8 mouse cellular contexts compared by ENCODE assay signal in genomic region chr2:125672957-125673631, GRCm38 (mm10). TPM values are rescaled to one million over a fixed set of nuclear protein-coding genes. Genes with fewer than 3 reads are reported as not detected.
DNase-seq lines count a peak whose midpoint lies in the region; ATAC-seq and TF ChIP-seq lines count a peak whose summit lies in the region.

Eid1 (plus strand) TSS chr2:125673095.

- no peaks in the 10 kb centered on the region for H3K27me3 ChIP-seq in CH12.LX (replicated peaks)
- no peaks in the 10 kb centered on the region for H3K27me3 ChIP-seq in forebrain, embryonic 13.5 days
- H3K27me3 ChIP-seq in heart, postnatal 0 days (ENCODE audit: control insufficient read depth, insufficient read depth, low read length): no peaks in the 10 kb centered on the region
- H3K27me3 ChIP-seq in liver, postnatal 0 days (ENCODE audit: insufficient read depth, low read length): no peaks in the 10 kb centered on the region
- no peaks in the 10 kb centered on the region for H3K27me3 ChIP-seq in neural tube, embryonic 14.5 days (ENCODE audit: control insufficient read depth, insufficient read depth, low read length)
- H3K27me3 ChIP-seq in testis, adult 2 months (ENCODE audit: control insufficient read depth, insufficient read depth, low read length): no peaks in the 10 kb centered on the region

- TF ChIP-seq EP300 in CH12.LX (IDR thresholded peaks at IDR 0.05; ENCODE audit: low read length): no peak
- no peak for TF ChIP-seq EP300 in heart, postnatal 0 days (IDR thresholded peaks at IDR 0.05; ENCODE audit: low read depth)
- no peak for TF ChIP-seq EP300 in liver, postnatal 0 days (IDR thresholded peaks at IDR 0.05; ENCODE audit: low read depth)

- no peaks in the 10 kb centered on the region for H3K36me3 ChIP-seq in CH12.LX (replicated peaks in 1 of 2; ENCODE audit: control insufficient read depth in 1 of 2, insufficient read depth in 1 of 2, low read length in 1 of 2)
- H3K36me3 ChIP-seq in forebrain, embryonic 13.5 days (ENCODE audit: poor library complexity, severe bottlenecking): no peaks in the 10 kb centered on the region
- H3K36me3 ChIP-seq in heart, postnatal 0 days (replicated peaks; ENCODE audit: control insufficient read depth, insufficient read depth, low read length): no peaks in the 10 kb centered on the region
- H3K36me3 ChIP-seq in liver, postnatal 0 days (replicated peaks; ENCODE audit: insufficient read depth, low read length): no peaks in the 10 kb centered on the region
- H3K36me3 ChIP-seq in neural tube, embryonic 14.5 days (ENCODE audit: control insufficient read depth, insufficient read depth, low read length): no peaks in the 10 kb centered on the region
- H3K36me3 ChIP-seq in testis, adult 2 months (ENCODE audit: control insufficient read depth, insufficient read depth, low read length): no peaks in the 10 kb centered on the region

- no peak within 1 kb of the TSS for H3K27ac ChIP-seq in CH12.LX (ENCODE audit: insufficient read depth, low read depth)
- peak within 1 kb of the TSS; percentile 95 for H3K27ac ChIP-seq in forebrain, embryonic 13.5 days
- H3K27ac ChIP-seq in heart, postnatal 0 days (ENCODE audit: low read depth): peak within 1 kb of the TSS; percentile 86
- H3K27ac ChIP-seq in liver, postnatal 0 days (ENCODE audit: low read depth): peak within 1 kb of the TSS; percentile 88
- H3K27ac ChIP-seq in neural tube, embryonic 14.5 days (ENCODE audit: low read depth, low read length): peak within 1 kb of the TSS; percentile 96
- peak within 1 kb of the TSS; percentile 91 for H3K27ac ChIP-seq in testis, adult 2 months (ENCODE audit: control insufficient read depth, insufficient read depth, low read depth, low read length)

- peak within 1 kb of the TSS; percentile 76 for H3K9ac ChIP-seq in CH12.LX (ENCODE audit: insufficient read depth, low read depth)
- H3K9ac ChIP-seq in forebrain, embryonic 13.5 days: peak within 1 kb of the TSS; percentile 91
- peak within 1 kb of the TSS; percentile 87 for H3K9ac ChIP-seq in heart, postnatal 0 days (replicated peaks; ENCODE audit: low read depth, low read length)
- H3K9ac ChIP-seq in liver, postnatal 0 days (replicated peaks): peak within 1 kb of the TSS; percentile 85
- H3K9ac ChIP-seq in neural tube, embryonic 14.5 days (replicated peaks; ENCODE audit: low read depth, low read length): peak within 1 kb of the TSS; percentile 96

- dilution Hi-C loops in CH12.LX (cut with MboI; ENCODE audit: extremely low pct_ligation_motif_present, extremely low pct_unique_long_range_greater_than_20kb, low sequenced_read_pairs): no loop called here

- peaks cover 3% of the 10 kb centered on the region for H3K9me3 ChIP-seq in CH12.LX (replicated peaks; ENCODE audit: low read length)
- no peaks in the 10 kb centered on the region for H3K9me3 ChIP-seq in forebrain, embryonic 13.5 days (replicated peaks)
- no peaks in the 10 kb centered on the region for H3K9me3 ChIP-seq in heart, postnatal 0 days (replicated peaks; ENCODE audit: control insufficient read depth, low read length)
- no peaks in the 10 kb centered on the region for H3K9me3 ChIP-seq in liver, postnatal 0 days (ENCODE audit: low read length)
- H3K9me3 ChIP-seq in neural tube, embryonic 14.5 days (ENCODE audit: control insufficient read depth, low read length): no peaks in the 10 kb centered on the region

- peak; percentile 95 for ATAC-seq in forebrain, embryonic 13.5 days
- ATAC-seq in heart, postnatal 0 days (ENCODE audit: insufficient read depth, low read depth): peak; percentile 95
- peak; percentile 92 for ATAC-seq in liver, postnatal 0 days
- peak; percentile 95 for ATAC-seq in neural tube, embryonic 14.5 days (ENCODE audit: low read depth)

- WGBS in forebrain, embryonic 13.5 days: under 1% methylated on average over 47 of the region's 79 CpGs
- WGBS in heart, postnatal 0 days: under 1% methylated on average over 57 of the region's 79 CpGs
- WGBS in liver, postnatal 0 days (ENCODE audit: insufficient replicate concordance): 2% methylated on average over 58 of the region's 79 CpGs
- under 1% methylated on average over 59 of the region's 79 CpGs for WGBS in neural tube, embryonic 14.5 days

- 0 out of 2 replicates have a peak, but pooled peaks have one; percentile 35 for TF ChIP-seq POLR2A in CH12.LX (IDR thresholded peaks at IDR 0.05; ENCODE audit: low read depth, low read length)
- TF ChIP-seq POLR2A in testis, adult 2 months (IDR thresholded peaks at IDR 0.05; ENCODE audit: control insufficient read depth, low read depth, low read length): peak; percentile 14; the same call in 1 of the 2 replicates

- no peaks in the 10 kb centered on the region; the same call in 1 of the 2 replicates for H3K79me2 ChIP-seq in CH12.LX (replicated peaks; ENCODE audit: control insufficient read depth, extremely low read depth, insufficient read depth, poor library complexity, severe bottlenecking)

- TF ChIP-seq CTCF in CH12.LX (conservative IDR thresholded peaks at IDR 0.05 in 1 of 2, IDR thresholded peaks at IDR 0.05 in 1 of 2; ENCODE audit: low read depth in 2 of 2, low read length in 2 of 2): no peak
- TF ChIP-seq CTCF in heart, postnatal 0 days (IDR thresholded peaks at IDR 0.05; ENCODE audit: low read depth): no peak
- no peak for TF ChIP-seq CTCF in liver, postnatal 0 days (IDR thresholded peaks at IDR 0.05; ENCODE audit: low read depth)
- TF ChIP-seq CTCF in testis, adult 2 months (IDR thresholded peaks at IDR 0.05; ENCODE audit: control insufficient read depth, insufficient read depth, insufficient replicate concordance, low read depth, low read length): no peak

- peak within 1 kb of the TSS; percentile 67 for H3K4me2 ChIP-seq in CH12.LX (ENCODE audit: insufficient read depth, low read depth, poor library complexity, severe bottlenecking)
- H3K4me2 ChIP-seq in forebrain, embryonic 13.5 days: peak within 1 kb of the TSS; percentile 73
- peak within 1 kb of the TSS; percentile 90 for H3K4me2 ChIP-seq in heart, postnatal 0 days (ENCODE audit: low read depth, low read length)
- H3K4me2 ChIP-seq in liver, postnatal 0 days (ENCODE audit: low read depth, low read length): peak within 1 kb of the TSS; percentile 93
- H3K4me2 ChIP-seq in neural tube, embryonic 14.5 days (ENCODE audit: low read depth, low read length): peak within 1 kb of the TSS; percentile 51

- DNase-seq in CH12.LX (ENCODE audit: extremely low read depth): peak; percentile 44
- DNase-seq in c-Kit-positive CD71-positive TER-119-positive erythroid progenitor cells, embryonic 14.5 days (ENCODE audit: low spot score): peak; percentile 61
- peak; percentile 77 for DNase-seq in heart, postnatal 0 days (ENCODE audit: low spot score)
- DNase-seq in kidney, postnatal 4 days: peak; percentile 87 to 93
- peak; percentile 90 for DNase-seq in liver, postnatal 0 days

- in situ Hi-C loops in CH12.LX (cut with MboI; ENCODE audit: low pct_ligation_motif_present, low pct_unique_long_range_greater_than_20kb, low sequenced_read_pairs): loop anchor here (25.0 kb wide), 1 partner anchor 364 kb away; the partner anchor contains the start of gene Fgf7

- H3K4me3 ChIP-seq in CH12.LX (replicated peaks in 1 of 3; ENCODE audit: low read depth in 2 of 3, low read length in 2 of 3, poor library complexity in 1 of 3): peak within 1 kb of the TSS; percentile 54 to 87 (median 64)
- H3K4me3 ChIP-seq in forebrain, embryonic 13.5 days: peak within 1 kb of the TSS; percentile 82
- peak within 1 kb of the TSS; percentile 97 for H3K4me3 ChIP-seq in heart, postnatal 0 days (ENCODE audit: low read depth, low read length)
- H3K4me3 ChIP-seq in liver, postnatal 0 days (ENCODE audit: low read depth, low read length): peak within 1 kb of the TSS; percentile 91
- H3K4me3 ChIP-seq in neural tube, embryonic 14.5 days (ENCODE audit: low read depth, low read length): peak within 1 kb of the TSS; percentile 88
- peak within 1 kb of the TSS; percentile 91 for H3K4me3 ChIP-seq in testis, adult 2 months (ENCODE audit: control insufficient read depth, low read depth, low read length)

- no peak for TF ChIP-seq RAD21 in CH12.LX (IDR thresholded peaks at IDR 0.05; ENCODE audit: low read depth, low read length)

- H3K4me1 ChIP-seq in CH12.LX (ENCODE audit: control insufficient read depth in 1 of 2, insufficient read depth in 2 of 2): peaks cover under 1 to 12% of the 10 kb centered on the region in 2 experiments; a peak in 3 of 4 replicates
- peaks cover 13% of the 10 kb centered on the region for H3K4me1 ChIP-seq in forebrain, embryonic 13.5 days
- peaks cover 4% of the 10 kb centered on the region; the same call in 1 of the 2 replicates for H3K4me1 ChIP-seq in heart, postnatal 0 days (ENCODE audit: control insufficient read depth, insufficient read depth)
- H3K4me1 ChIP-seq in liver, postnatal 0 days (ENCODE audit: insufficient read depth): peaks cover 13% of the 10 kb centered on the region
- peaks cover 11% of the 10 kb centered on the region for H3K4me1 ChIP-seq in neural tube, embryonic 14.5 days (ENCODE audit: control insufficient read depth, insufficient read depth, low read length)
- peaks cover 4% of the 10 kb centered on the region for H3K4me1 ChIP-seq in testis, adult 2 months (ENCODE audit: control insufficient read depth, insufficient read depth, low read length)

TF ChIP-seq in CH12.LX, 34 proteins besides CTCF, POLR2A, EP300 and RAD21 (continues in another document):
- TF ChIP-seq NELFE (IDR thresholded peaks at IDR 0.05; ENCODE audit: low read depth, low read length) (no peak), NRF1 (IDR thresholded peaks at IDR 0.05; ENCODE audit: low read depth, low read length) (peak; percentile 90), MXI1 (IDR thresholded peaks at IDR 0.05; ENCODE audit: low read depth, low read length) (peak; percentile 28), ZNF384 (IDR thresholded peaks at IDR 0.05; ENCODE audit: low read depth, low read length) (peak; percentile 65), SIN3A (IDR thresholded peaks at IDR 0.05; ENCODE audit: low read length) (peak; percentile 29; the same call in 1 of the 2 replicates), MAFK (IDR thresholded peaks at IDR 0.05; ENCODE audit: insufficient replicate concordance, low read length) (no peak), JUND (conservative IDR thresholded peaks at IDR 0.05; ENCODE audit: low read depth, low read length) (no peak), BHLHE40 (IDR thresholded peaks at IDR 0.05; ENCODE audit: low read depth, low read length) (peak; percentile 98), PAX5 (IDR thresholded peaks at IDR 0.05; ENCODE audit: low read length) (no peak)

RNA-seq across cellular contexts. Expression of gene Eid1, which starts in this region (rescaled TPM):
- total RNA-seq in CH12.LX (2012; rRNA removed) (15.4 and 17.0 TPM in 2 replicates), CH12.LX (2014; rRNA removed) (39.8 and 43.2 TPM in 2 replicates)
- polyA plus RNA-seq in CH12.LX (2012; ENCODE audit: insufficient read length, low read depth): 20.4 and 22.7 TPM in 2 replicates
- polyA plus RNA-seq in forebrain, embryonic 13.5 days (2015; fragmentation: Nextera tagmentation; extraction: Ambion mirVana): 271 and 288 TPM in 2 replicates
- total RNA-seq in heart, postnatal 0 days (2014; rRNA removed; ENCODE audit: low replicate concordance): 70.4 and 83.6 TPM in 2 replicates
- polyA plus RNA-seq in heart, postnatal 0 days (2015; fragmentation: Nextera tagmentation; extraction: Ambion mirVana): 80.7 and 87.4 TPM in 2 replicates
- 27.9 and 30.7 TPM in 2 replicates for polyA plus RNA-seq in liver, postnatal 0 days (2015; fragmentation: Nextera tagmentation; extraction: Ambion mirVana)
- 524 and 526 TPM in 2 replicates for polyA plus RNA-seq in neural tube, embryonic 14.5 days (2014; fragmentation: Nextera tagmentation; extraction: Ambion mirVana)
- polyA plus RNA-seq in testis, adult 2 months (2012; rRNA removed): 4.2 and 5.4 TPM in 2 replicates
